Mouse (Mus musculus) forebrain, embryonic 11.5 days (tissue): ENCODE data around the gene Map1lc3a. TPM values are rescaled to one million over a fixed set of nuclear protein-coding genes. Genes with fewer than 3 reads are reported as not detected.
A peak's percentile ranks its signal among the peaks of the same experiment; 100 is the strongest.

Source experiments
- ATAC-seq: fragments of 200-750 bp; cut with Nextera tagmentation; replicated peaks from 2 replicates; pipeline ENCODE4 v1.8.0; 2017; ENCODE audit warnings: moderate TSS enrichment; ENCODE audit not compliant: low FRiP score
- DNase-seq: peaks from one replicate; pipeline ENCODE4 v3.0.0-alpha.2; 2017; ENCODE audit warnings: low spot score
- H3K27ac ChIP-seq: fragments of 300-500 bp; sonication (generic); 2 replicates; pipeline ENCODE4 v1.5.1; 2014; ENCODE audit warnings: low read depth, low read length
- H3K27me3 ChIP-seq: fragments of 300-500 bp; sonication (generic); 2 replicates; pipeline ENCODE4 v1.6.1; 2014; ENCODE audit warnings: mild to moderate bottlenecking, low read length, mixed read lengths; ENCODE audit not compliant: control insufficient read depth, insufficient read depth
- H3K36me3 ChIP-seq: fragments of 300-500 bp; sonication (generic); 2 replicates; pipeline ENCODE4 v1.6.1; 2014; ENCODE audit warnings: mild to moderate bottlenecking, low read length, moderate library complexity, mixed read lengths; ENCODE audit not compliant: control insufficient read depth, insufficient read depth
- H3K4me1 ChIP-seq: fragments of 300-500 bp; sonication (generic); replicated peaks from 2 replicates; pipeline ENCODE4 v1.6.1; 2014; ENCODE audit warnings: low read length, mixed read lengths; ENCODE audit not compliant: control insufficient read depth, insufficient read depth
- H3K4me2 ChIP-seq: fragments of 300-500 bp; sonication (generic); 2 replicates; pipeline ENCODE4 v1.6.1; 2014; ENCODE audit warnings: low read depth, mild to moderate bottlenecking, low read length, moderate library complexity, mixed read lengths; ENCODE audit not compliant: severe bottlenecking
- H3K4me3 ChIP-seq: fragments of 300-500 bp; sonication (generic); 2 replicates; pipeline ENCODE4 v1.5.1; 2014; ENCODE audit warnings: low read depth, low read length
- H3K9ac ChIP-seq: fragments of 300-500 bp; sonication (generic); 2 replicates; pipeline ENCODE4 v1.6.1; 2014; ENCODE audit warnings: low read length
- H3K9me3 ChIP-seq: fragments of 300-500 bp; sonication (generic); 2 replicates; pipeline ENCODE4 v1.6.1; 2016; ENCODE audit warnings: low read length, mixed read lengths; ENCODE audit not compliant: control insufficient read depth
- WGBS: fragments of 180-500 bp; shearing (Covaris S2); extraction: QIAGEN DNeasy Blood & Tissue Kit; methylation state at CpG from one replicate; pipeline ENCODE4 v1.1.7; 2014; 5-methylcytosine and 5-hydroxymethylcytosine counted together
- polyA plus RNA-seq: library from polyadenylated mRNA; unstranded; fragments of >200 nt; fragmentation: Nextera tagmentation; extraction: Ambion mirVana; gene quantifications from 2 replicates; pipeline ENCODE4 v1.2.1, GENCODE M21; 2014

Gene Map1lc3a
- polyA plus RNA-seq, result 129 and 148 TPM in 2 replicates

DNA sequence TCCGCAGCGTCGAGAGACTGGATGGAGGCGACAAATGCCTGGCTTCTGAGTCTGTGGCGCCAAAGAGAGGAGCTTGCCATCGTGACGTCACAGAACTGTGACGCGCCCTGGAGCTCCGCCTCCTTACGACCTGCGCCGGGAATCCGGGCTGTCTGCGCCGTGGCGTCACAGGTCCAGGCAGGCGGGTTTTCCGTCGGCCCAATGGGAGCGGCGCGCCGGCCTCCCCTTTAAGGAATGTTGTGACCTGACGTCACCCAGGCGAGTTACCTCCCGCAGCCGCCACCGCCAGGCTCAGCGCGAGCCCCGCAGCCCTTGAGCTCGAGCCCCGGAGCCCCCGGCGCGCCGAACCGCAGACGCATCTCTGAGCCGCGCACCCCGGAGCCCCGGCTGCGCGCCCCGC, at the start of gene Map1lc3a:
Gene Map1lc3a, plus strand, starts transcription at position 103 of the 400 bp plus-strand sequence.
- ATAC-seq, result peak; percentile 90
- H3K4me3 ChIP-seq, result peak within 1 kb of the TSS; percentile 87
- H3K27ac ChIP-seq, result 0 out of 2 replicates have a peak within 1 kb of the TSS, but pooled peaks have one; percentile 25
- no peaks in the 10 kb centered on the region for H3K9me3 ChIP-seq
- peak within 1 kb of the TSS; percentile 84 for H3K9ac ChIP-seq
- WGBS, result 3% methylated on average over 43 of the region's 47 CpGs
- no peaks in the 10 kb centered on the region for H3K27me3 ChIP-seq
- peak; percentile 97 for DNase-seq
- 0 out of 2 replicates have a peak, but pooled peaks cover 7% of the 10 kb centered on the region for H3K4me1 ChIP-seq
- peak within 1 kb of the TSS; percentile 77 for H3K4me2 ChIP-seq
- H3K36me3 ChIP-seq, result no peaks in the 10 kb centered on the region; the same call in 1 of the 2 replicates

DNA sequence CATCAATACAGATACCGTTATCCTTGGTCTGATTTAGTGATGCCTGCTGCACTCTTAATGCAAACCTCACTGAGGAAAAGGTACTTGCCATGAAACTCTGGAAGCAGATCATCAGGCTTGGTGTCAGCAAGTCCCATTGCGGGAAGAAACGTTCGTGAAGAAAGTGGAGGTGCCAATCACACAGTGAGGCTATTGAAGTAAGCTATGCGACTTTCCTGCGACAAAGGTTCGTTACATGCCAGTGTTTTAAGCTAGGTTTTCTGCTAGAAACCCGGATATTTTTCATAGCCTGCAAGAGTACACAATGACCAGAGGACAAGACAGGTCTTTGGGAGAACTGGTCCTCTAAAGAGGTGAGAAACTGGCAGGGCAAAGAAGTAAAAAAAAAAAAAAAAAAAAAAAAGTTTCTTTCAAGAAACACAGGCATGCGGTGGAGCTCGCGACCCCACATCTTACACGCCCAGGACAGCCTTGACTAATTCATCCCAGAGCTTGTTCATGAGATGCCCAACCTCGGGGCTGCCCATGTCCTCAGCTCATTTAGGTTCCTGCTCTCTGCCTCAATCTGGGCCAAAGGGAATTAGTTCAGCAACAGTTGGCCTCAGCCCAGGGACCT, 40.2 kb upstream of the Map1lc3a start:
- H3K4me3 ChIP-seq, result peak overlapping the region; percentile 90
- H3K4me2 ChIP-seq, result peak overlapping the region; percentile 70
- no peaks in the 10 kb centered on the region for H3K36me3 ChIP-seq
- 5% methylated on average over 13 of the region's 13 CpGs for WGBS
- no peaks in the 10 kb centered on the region for H3K27me3 ChIP-seq
- ATAC-seq (peak; percentile 88), DNase-seq (no peak)
- H3K27ac ChIP-seq, result peak overlapping the region; percentile 75
- peak overlapping the region; percentile 95 for H3K9ac ChIP-seq
- no peaks in the 10 kb centered on the region for H3K9me3 ChIP-seq
- H3K4me1 ChIP-seq, result peaks cover 3% of the 10 kb centered on the region

DNA sequence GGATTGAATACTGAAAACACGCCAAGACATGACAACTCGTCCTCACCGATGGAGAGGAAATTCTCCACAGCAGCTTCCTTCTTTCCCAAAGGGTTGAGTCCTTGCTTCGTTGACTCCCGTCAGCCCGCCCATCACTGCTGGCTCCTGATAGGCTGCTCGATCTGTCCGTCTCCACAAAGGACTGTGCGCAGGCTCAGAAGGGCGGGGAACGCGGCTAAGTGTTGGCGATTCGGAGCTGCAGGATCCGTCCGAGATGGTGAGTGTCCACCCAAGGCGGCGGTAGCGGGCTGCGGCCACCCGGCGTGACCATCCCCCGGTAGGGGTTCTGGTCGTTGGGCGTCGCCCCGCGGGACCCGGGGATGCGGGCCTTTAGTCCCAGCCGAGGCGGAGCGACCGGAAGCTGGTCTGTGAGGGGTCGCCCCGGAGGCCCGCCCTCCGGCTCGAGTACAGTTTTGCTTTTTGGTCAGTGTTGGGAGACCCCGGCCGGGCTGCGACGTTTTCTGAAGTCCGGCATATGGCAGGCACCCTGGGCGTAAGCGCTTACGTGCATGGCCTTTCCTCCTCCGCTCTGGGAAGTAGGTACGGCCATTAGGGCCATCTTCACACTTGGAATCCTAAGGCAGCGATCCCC, 39.6 kb upstream of the Map1lc3a start, which contains the start of gene Dynlrb1:
Gene Dynlrb1, plus strand, starts transcription at position 172 of the 631 bp plus-strand sequence.
- under 1% methylated on average over 50 of the region's 50 CpGs for WGBS
- H3K36me3 ChIP-seq, result no peaks in the 10 kb centered on the region

DNA sequence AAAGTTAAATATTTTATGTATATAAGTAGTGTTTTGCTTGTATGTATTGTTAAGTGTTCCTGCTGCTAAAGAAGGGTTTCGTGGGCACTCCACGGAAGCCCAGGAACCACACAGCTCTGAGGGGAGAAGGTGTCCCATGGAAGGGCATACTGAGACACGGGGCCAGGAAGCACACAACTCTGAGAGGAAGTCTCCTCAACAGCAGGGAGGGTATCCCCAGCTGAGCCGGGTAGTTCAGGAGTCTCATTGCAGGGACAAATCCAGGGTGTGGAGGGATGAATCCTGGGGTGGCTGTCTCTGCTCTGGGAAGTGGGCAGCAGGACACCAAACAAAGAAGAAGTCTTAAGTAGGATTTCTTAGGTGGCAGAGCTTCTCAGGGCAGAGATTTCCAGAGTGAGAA, 38.8 kb upstream of the Map1lc3a start:
- Histone ChIP-seq H3K27me3 (no peaks in the 10 kb centered on the region), H3K9ac (peak overlapping the region; percentile 95), H3K4me1 (peaks cover 3% of the 10 kb centered on the region), H3K36me3 (no peaks in the 10 kb centered on the region), H3K4me2 (peak overlapping the region; percentile 70), H3K27ac (no peak overlapping the region), H3K9me3 (no peaks in the 10 kb centered on the region), H3K4me3 (peak overlapping the region; percentile 90)
- no peak for DNase-seq
- no peak for ATAC-seq
- 22% methylated on average over 4 of the region's 4 CpGs for WGBS

More for the DNA sequence above, 39.6 kb upstream of the Map1lc3a start, which contains the start of gene Dynlrb1:
- ATAC-seq (peak; percentile 99), DNase-seq (peak; percentile 97)
- Histone ChIP-seq H3K27me3 (no peaks in the 10 kb centered on the region), H3K9ac (peak within 1 kb of the TSS; percentile 95), H3K4me1 (peaks cover 3% of the 10 kb centered on the region), H3K4me3 (peak within 1 kb of the TSS; percentile 90), H3K9me3 (no peaks in the 10 kb centered on the region), H3K4me2 (peak within 1 kb of the TSS; percentile 70), H3K27ac (peak within 1 kb of the TSS; percentile 75)

DNA sequence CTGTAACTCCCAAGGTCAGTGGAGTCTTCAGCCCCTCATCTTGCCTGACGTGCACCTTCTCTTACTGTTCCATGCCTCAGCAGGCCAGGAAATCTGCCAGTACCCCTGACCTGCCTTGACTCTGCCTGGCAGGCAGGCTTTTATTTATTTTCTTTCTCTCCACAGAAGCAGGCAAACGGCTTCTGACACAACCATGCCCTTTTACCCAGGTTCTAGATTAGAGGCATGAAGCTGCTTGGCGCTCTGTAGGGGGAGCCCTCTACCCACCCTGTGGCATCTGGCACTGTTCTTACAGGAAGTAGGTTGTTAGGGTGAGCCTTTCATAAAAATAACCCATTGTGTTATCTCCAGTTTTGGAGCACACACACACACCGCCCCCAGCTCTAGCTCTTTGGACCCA, 35.2 kb upstream of the Map1lc3a start:
- no peak overlapping the region for H3K27ac ChIP-seq
- H3K9ac ChIP-seq, result no peak overlapping the region
- 86% methylated on average over 4 of the region's 4 CpGs for WGBS
- peaks cover 17% of the 10 kb centered on the region for H3K36me3 ChIP-seq
- no peak overlapping the region for H3K4me2 ChIP-seq
- peaks cover 3% of the 10 kb centered on the region for H3K4me1 ChIP-seq
- ATAC-seq (no peak), DNase-seq (no peak)
- H3K27me3 ChIP-seq, result no peaks in the 10 kb centered on the region
- no peaks in the 10 kb centered on the region for H3K9me3 ChIP-seq
- no peak overlapping the region for H3K4me3 ChIP-seq

DNA sequence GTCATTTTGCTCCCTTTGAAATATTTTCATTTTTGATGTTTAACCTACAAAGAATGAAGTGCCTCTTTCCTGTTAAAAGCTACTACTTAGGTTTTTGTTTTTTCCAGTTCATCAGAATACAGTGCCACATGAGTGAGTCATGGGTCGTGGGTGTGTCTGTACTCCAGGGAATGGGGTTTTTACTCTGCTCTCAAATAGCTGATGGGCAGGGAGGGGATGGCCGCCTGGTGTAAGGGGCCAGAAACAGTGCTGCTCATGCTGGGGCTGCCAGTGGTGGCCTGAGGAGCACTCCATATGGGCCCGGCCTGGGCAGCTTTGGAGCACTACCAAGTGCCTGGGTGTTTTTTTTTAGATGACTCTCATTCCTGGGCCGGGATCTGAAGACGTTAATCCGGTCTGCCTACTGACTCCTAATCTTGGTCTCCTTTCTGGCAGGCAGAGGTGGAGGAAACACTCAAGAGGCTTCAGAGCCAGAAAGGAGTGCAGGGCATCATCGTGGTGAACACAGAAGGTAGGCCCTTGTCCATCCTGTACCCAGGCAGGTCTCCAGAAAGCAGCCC, 33.7 kb upstream of the Map1lc3a start:
- Histone ChIP-seq H3K4me3 (no peak overlapping the region), H3K27me3 (no peaks in the 10 kb centered on the region), H3K4me1 (peaks cover 3% of the 10 kb centered on the region), H3K36me3 (peaks cover 17% of the 10 kb centered on the region), H3K4me2 (no peak overlapping the region), H3K9me3 (no peaks in the 10 kb centered on the region), H3K9ac (no peak overlapping the region), H3K27ac (no peak overlapping the region)
- WGBS, result 85% methylated on average over 7 of the region's 7 CpGs
- ATAC-seq (no peak), DNase-seq (no peak)

DNA sequence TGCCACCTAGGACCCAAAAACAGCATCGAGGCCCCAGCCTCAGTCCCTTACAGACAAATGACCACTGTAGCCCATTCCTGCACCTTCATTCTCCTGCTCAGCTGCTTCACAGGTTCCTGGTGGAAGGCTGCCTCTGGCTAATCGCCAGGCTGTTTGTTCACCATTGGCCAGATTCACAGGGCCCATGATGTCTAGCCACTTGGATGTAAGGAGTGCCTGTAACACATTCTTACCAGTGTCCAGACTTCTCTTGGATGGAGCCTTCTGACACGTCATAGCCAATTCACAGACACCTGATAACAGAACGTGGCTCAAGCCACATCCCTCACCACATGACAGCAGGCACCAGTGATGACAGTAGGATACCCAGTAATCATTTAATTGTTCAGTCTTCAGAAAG, 29.9 kb upstream of the Map1lc3a start:
- Histone ChIP-seq H3K27ac (no peak overlapping the region), H3K9ac (no peak overlapping the region), H3K27me3 (no peaks in the 10 kb centered on the region), H3K36me3 (peaks cover 30% of the 10 kb centered on the region), H3K4me1 (no peaks in the 10 kb centered on the region), H3K9me3 (no peaks in the 10 kb centered on the region), H3K4me2 (no peak overlapping the region), H3K4me3 (no peak overlapping the region)
- no peak for ATAC-seq
- WGBS, result 96% methylated on average over 4 of the region's 4 CpGs
- DNase-seq, result no peak

DNA sequence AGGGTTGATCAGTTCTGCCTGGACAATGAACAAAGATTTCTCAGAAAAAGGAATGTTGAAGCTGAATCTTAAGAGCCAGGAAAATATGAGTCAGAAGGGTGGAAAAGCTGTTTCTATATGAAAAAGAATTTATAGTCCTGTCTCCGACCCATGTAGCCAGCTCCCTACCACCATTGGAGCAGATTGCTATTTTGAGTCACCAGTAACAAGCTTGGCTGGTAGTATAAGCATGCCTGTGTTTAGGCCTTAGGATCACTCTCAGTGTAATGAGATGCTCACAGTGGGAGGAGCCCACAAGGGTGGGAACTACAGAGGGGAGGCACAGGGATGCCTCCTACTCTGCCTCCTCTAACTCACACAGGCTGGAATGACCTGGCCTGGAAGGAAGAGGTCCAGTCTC, 27.9 kb upstream of the Map1lc3a start:
- Histone ChIP-seq H3K4me1 (no peaks in the 10 kb centered on the region), H3K27ac (no peak overlapping the region), H3K27me3 (no peaks in the 10 kb centered on the region), H3K9ac (no peak overlapping the region), H3K36me3 (peaks cover 30% of the 10 kb centered on the region), H3K4me3 (no peak overlapping the region), H3K4me2 (no peak overlapping the region), H3K9me3 (no peaks in the 10 kb centered on the region)
- ATAC-seq (no peak), DNase-seq (no peak)
- 93% methylated on average over 1 of the region's 1 CpGs for WGBS
